Mouse (Mus musculus) lung, postnatal 0 days (tissue): Measurements from ENCODE around the gene Zmym5.
A peak's percentile ranks its signal among the peaks of the same experiment; 100 is the strongest.
"Not testable (repeated sequence)": the region's sequence is repeated elsewhere in the genome, so short reads cannot be mapped to it uniquely, and the experiment has no call there.

Experiments
- CTCF ChIP-seq: IDR thresholded peaks from 2 replicates; pipeline ENCODE4 v1.5.1; 2016; ENCODE audit warnings: antibody characterized with exemption, mild to moderate bottlenecking
- EP300 ChIP-seq: IDR thresholded peaks from 2 replicates; pipeline ENCODE4 v1.6.1; 2016; ENCODE audit warnings: antibody characterized with exemption, mild to moderate bottlenecking, control low read depth

GRCm38 (mm10) chr14:56834576-56834975 lies 23.1 kb upstream of the Zmym5 start:
- TF ChIP-seq CTCF = peak; percentile 6; the same call in 1 of the 2 replicates
- TF ChIP-seq EP300 = not testable (repeated sequence)
